Mouse (Mus musculus) testis, adult 2 months (tissue): Measurements from ENCODE around the gene Tipin. TPM values are rescaled to one million over a fixed set of nuclear protein-coding genes. Genes with fewer than 3 reads are reported as not detected.

Experiments used
- H3K27ac ChIP-seq: fragments of 200-500 bp; 2 replicates; pipeline ENCODE4 v1.5.1; 2012; ENCODE audit warnings: low read depth, low read length; ENCODE audit not compliant: control insufficient read depth, insufficient read depth
- H3K27me3 ChIP-seq: fragments of 200-500 bp; 2 replicates; pipeline ENCODE4 v1.6.1; 2012; ENCODE audit warnings: mild to moderate bottlenecking, low read length, moderate library complexity; ENCODE audit not compliant: control insufficient read depth, insufficient read depth
- H3K36me3 ChIP-seq: fragments of 200-500 bp; 2 replicates; pipeline ENCODE4 v1.6.1; 2012; ENCODE audit warnings: mild to moderate bottlenecking, low read length; ENCODE audit not compliant: control insufficient read depth, insufficient read depth
- H3K4me1 ChIP-seq: fragments of 200-500 bp; 2 replicates; pipeline ENCODE4 v1.6.1; 2012; ENCODE audit warnings: low read length; ENCODE audit not compliant: control insufficient read depth, insufficient read depth
- H3K4me3 ChIP-seq: fragments of 200-500 bp; 2 replicates; pipeline ENCODE4 v1.5.1; 2012; ENCODE audit warnings: low read depth, mild to moderate bottlenecking, low read length, moderate library complexity, mixed read lengths; ENCODE audit not compliant: control insufficient read depth
- CTCF ChIP-seq: fragments of 200-500 bp; IDR thresholded peaks from 2 replicates; pipeline ENCODE4 v1.5.1; 2012; ENCODE audit warnings: low read depth, mild to moderate bottlenecking, inconsistent platforms, low read length, moderate library complexity; ENCODE audit not compliant: control insufficient read depth, insufficient read depth, insufficient replicate concordance
- POLR2A ChIP-seq: fragments of 200-500 bp; IDR thresholded peaks from 2 replicates; pipeline ENCODE4 v1.6.1; 2012; ENCODE audit warnings: low read depth, mild to moderate bottlenecking, inconsistent platforms, low read length, moderate library complexity; ENCODE audit not compliant: control insufficient read depth
- polyA plus RNA-seq: library from polyadenylated mRNA; depleted of rRNA; stranded (reverse); fragments of >200 nt; gene quantifications from 2 replicates; pipeline ENCODE4 v1.2.3, GENCODE M21; 2012; rRNA removed

Tipin gene
- polyA plus RNA-seq, 1 experiment: 26.3 TPM

DNA sequence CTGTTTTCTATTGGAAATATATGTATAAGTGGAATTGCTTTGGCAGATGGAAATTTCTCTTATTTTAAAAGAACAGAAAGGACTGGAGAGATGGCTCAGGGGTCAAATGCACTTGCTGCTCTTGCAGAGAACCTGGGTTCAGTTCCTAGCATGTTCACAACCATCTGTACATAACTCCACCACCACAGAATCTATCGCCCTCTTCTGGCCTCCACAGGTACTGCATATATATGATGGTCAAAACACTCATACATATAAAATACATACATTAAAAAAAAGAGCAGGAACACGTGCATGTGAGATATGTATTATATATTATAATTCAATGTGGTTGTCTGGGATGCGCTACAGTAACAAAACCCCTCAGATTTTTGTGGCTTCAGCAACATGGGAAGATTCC, 69.8 kb downstream of the Tipin start:
- H3K4me1 ChIP-seq: no peaks in the 10 kb centered on the region
- peak; percentile 18; the same call in 1 of the 2 replicates for TF ChIP-seq CTCF
- no peak for TF ChIP-seq POLR2A
- H3K4me3 ChIP-seq: no peak overlapping the region
- no peaks in the 10 kb centered on the region for H3K27me3 ChIP-seq
- H3K27ac ChIP-seq: no peak overlapping the region
- no peaks in the 10 kb centered on the region for H3K36me3 ChIP-seq

Other genes with a start within 250 kb of the Tipin start
- gene Lctl, start 164.4 kb upstream of the Tipin start, polyA plus RNA-seq: 0.17 and 0.49 TPM in 2 replicates
- gene Zwilch, start 108.5 kb upstream of the Tipin start, polyA plus RNA-seq: 27.0 and 33.6 TPM in 2 replicates
- gene Rpl4, start 108.2 kb upstream of the Tipin start, polyA plus RNA-seq: 181 and 213 TPM in 2 replicates
- 12.8 and 14.1 TPM in 2 replicates for gene Snapc5, start 102.3 kb upstream of the Tipin start, polyA plus RNA-seq
- gene Uchl4, start 46.4 kb upstream of the Tipin start, polyA plus RNA-seq: 0.72 and 0.89 TPM in 2 replicates
- gene Map2k1, start 27.9 kb upstream of the Tipin start, polyA plus RNA-seq: 5.5 and 5.8 TPM in 2 replicates
- 94.9 and 99.3 TPM in 2 replicates for gene Dis3l, start 59.7 kb downstream of the Tipin start, polyA plus RNA-seq
- gene Megf11, start 104.0 kb downstream of the Tipin start, polyA plus RNA-seq: 0.30 TPM in 2 replicates